Mouse (Mus musculus) right cerebral cortex, postnatal 36 days (tissue): ENCODE data around the gene Moxd2.

ENCODE experiments used
- DNase-seq, 2 experiments: peaks; one replicate each; pipeline ENCODE4 v3.0.0; 2022; ENCODE audit warnings: low spot score in 2 of 2, mixed read lengths in 1 of 2

The Moxd2 gene

DNA sequence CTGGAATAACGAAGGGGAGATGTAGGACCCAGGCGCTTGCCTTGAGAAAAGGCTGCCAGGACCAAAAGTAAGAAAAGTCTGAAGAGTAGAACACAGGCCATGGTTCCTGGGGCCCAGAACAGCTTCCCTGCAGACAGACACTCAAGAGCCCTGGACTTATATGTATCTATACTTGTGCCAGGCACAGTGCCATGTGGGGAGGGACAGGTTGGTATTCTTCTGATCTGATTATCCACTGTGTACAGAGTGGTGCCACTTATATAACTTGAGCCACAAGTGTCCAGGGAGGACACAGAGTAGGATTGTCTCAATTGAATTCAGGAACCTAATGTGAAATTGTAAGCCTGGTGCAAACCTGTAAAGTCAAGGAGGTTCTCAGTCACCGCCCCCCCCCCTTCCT lies at the start of gene Moxd2:
Gene Moxd2 (minus strand): TSS at position 101 of the 400 bp plus-strand sequence.
- no peak for DNase-seq

DNA sequence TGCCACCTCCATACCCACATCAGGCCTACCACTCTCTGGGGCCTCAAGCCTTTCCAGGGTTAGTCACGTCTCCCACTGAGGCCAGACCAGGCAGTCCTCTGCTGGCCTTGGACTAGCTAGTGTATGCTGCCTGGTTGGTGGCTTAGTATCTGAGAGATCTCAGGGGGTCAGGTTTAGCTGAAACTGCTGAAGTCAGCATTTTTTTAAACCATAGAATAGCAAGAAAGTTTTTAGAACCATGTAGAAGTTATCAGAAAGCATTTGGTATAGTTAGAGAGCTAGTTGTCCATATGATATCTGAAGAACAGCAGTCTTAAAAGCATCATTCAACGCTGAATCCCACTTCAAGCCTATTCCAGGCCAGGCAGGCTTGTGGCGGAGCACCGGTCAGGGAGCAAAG lies 32.7 kb upstream of the Moxd2 start:
- no peak for DNase-seq

DNA sequence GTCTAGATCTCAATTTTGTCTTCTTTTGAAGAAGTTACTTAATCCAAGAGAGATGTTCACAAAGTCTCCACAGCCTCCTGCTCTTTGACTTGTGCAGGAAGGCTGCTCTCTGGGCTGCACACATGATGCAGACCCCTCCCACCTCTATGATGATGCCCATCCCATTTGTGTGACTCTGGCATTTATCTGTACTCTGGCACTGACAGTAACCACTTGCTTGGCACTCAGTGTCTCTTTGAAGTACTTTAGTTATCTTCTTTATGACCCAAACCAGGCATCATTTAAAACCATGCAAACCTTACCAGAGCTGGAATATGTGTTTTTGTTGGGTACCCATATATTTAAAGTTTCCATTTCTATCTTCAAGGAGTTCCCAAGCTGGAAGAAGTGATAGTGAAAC lies 13.0 kb upstream of the Moxd2 start, which contains the start of gene Prss58:
Gene Prss58 (minus strand): TSS at position 101 of the 400 bp plus-strand sequence.
- DNase-seq, result no peak

DNA sequence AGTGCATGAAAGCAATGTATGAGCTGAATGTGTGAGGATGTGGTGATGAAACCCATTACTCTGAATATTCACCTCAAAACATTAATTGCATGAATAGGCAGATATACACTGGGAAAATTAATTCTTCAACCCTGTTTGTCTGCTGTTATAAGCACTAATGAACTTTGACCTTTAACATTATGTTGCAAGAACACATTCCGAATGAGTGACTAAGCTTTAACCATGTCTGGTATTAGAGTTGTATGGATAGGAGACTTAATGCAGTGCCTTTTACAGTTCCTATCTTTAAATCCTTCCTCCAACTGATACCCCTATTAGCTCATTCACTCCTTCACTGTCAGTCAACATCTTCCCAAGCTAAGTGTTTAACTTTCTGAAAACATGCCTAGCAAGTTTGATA lies 7.4 kb upstream of the Moxd2 start:
- DNase-seq, result no peak

DNA sequence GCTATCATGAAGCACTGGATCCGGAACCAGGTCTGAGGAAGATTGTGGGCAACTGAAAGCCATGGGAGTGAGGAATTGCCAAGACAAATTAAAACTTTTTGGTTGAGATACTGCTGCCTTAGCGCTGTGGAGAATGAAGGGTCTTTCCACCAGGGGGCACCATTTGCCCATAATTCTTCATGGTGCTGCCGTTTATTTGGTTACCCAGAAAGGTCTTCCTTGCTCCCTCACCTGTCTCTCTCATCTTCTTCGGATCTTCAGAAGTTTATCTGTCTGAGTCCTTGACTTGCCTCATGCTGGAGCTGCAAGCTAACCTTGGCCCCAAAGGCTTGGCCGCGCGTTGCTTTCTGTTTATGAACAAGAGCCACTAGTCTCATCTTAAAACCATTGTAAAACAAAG lies 6.3 kb upstream of the Moxd2 start:
- no peak for DNase-seq

DNA sequence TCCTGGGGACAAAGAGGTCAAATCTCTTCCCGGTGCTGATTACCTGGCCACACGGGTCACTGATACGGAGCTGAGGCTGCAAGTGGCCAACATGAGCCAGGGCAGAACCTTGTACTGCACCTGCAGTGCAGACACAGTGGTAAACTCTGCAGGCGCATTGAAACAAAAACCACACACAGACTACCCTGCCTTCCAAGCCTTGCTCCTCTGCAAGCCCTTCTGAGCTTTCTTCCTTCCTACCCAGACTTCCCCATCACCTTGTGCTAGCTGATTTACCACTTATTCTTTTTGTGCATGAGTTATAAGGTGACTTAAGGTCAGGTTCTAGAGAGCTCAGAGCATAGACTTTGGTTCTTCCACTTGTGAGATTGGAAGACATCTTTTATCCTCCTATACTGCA lies 4.5 kb upstream of the Moxd2 start:
- DNase-seq, result no peak

DNA sequence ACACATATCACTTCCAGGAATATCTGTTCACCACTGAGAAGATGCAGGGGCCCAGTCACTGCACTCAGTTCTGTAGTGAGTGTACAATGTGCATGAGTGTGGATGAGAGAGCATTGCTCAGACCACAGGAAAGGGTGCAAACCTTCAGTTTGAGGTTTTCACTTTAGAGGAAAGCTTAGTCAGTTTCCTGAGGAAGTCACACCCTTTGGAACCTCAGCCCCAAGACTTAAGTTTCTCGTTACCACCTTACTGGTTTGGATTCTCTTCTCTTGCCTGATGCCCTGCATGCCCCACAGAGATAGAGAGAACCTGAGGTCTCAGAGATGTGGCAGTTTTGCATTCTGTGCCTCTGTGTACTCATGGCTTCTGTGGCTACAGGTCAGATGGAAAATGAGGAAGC lies 3.7 kb upstream of the Moxd2 start:
- no peak for DNase-seq

DNA sequence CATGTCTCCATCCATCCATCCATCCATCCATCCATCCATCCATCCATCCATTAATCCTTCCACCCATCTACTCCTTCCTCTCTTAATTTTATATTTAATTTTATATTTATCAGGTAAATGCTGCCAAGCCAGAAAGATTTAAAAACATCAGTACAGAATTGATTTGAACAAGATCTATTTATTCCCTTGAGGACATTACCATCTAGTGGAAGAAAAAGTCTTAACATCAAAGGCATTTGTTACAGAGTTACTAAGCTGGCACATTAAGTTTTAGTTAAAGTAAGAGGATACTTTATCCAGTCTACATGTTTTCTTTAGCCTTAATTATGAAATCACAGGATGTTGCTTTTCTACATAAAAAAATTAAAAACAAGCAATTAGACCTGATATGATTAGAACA lies 42.0 kb downstream of the Moxd2 start:
- DNase-seq, result no peak
